In the genomic region with DNA sequence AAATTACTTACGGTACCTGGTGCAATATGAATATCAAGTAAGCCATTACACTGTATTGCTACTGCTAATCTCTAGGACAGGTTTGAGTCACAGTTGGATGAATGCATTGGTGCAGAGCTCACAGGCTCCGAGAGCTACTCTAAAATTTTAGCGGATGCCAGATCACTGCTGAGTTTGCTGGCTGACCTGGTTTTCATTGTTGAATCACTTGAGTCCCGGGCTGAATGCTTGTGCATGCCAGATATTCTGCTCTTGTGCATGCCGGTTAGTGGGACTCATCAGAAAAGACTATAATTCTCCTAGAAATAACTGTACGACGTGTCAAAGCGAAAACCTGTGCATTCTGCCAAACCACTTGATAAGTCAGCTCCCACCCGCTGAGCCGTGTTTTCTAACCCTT, we compare ENCODE assay signal across 17 mouse cellular contexts. TPM values are rescaled to one million over a fixed set of nuclear protein-coding genes. Genes with fewer than 3 reads are reported as not detected.
DNase-seq lines count a peak whose midpoint lies in the region; ATAC-seq and TF ChIP-seq lines count a peak whose summit lies in the region.
"Had no signal": no experiment of that assay in that cellular context is flagged by ENCODE, and none has a peak within 500 bp of the region (broad histone marks: within the 10 kb centered on the region; RNA-seq: fewer than 3 reads in every experiment).

No protein-coding gene starts in this region.

- peak; percentile 30 for DNase-seq in embryonic facial prominence, embryonic 14.5 days (ENCODE audit: low spot score)
- DNase-seq in embryonic facial prominence, embryonic 10.5 days (ENCODE audit: low spot score) = no peak
- peak; percentile 34 to 36 for DNase-seq in layer of hippocampus, postnatal 14 days (ENCODE audit: low spot score in 2 of 2)
- no peak for DNase-seq in layer of hippocampus, adult 9-11 months
- DNase-seq in 3134 (ENCODE audit: extremely low read depth, insufficient read length, low spot score) = peak; percentile 29
- DNase-seq in cerebellum, adult 2 months = peak; percentile 75 to 91
- no peak for DNase-seq in adrenal gland, adult 18-20 months (ENCODE audit: low spot score in 2 of 2)
- no peak for DNase-seq in kidney, postnatal 14 days
- DNase-seq: adrenal gland, adult 8-10 months; gastrocnemius, postnatal 36 days; kidney, adult 8-10 months; lung, postnatal 14 days had no signal

- H3K9ac ChIP-seq in embryonic facial prominence, embryonic 14.5 days (ENCODE audit: low read depth, low read length) = no peak overlapping the region
- H3K9ac ChIP-seq: heart, embryonic 13.5 days; hindbrain, embryonic 14.5 days; liver, embryonic 15.5 days had no signal

- H3K4me3 ChIP-seq in embryonic facial prominence, embryonic 14.5 days (ENCODE audit: low read depth, low read length) = no peak overlapping the region
- no peak overlapping the region for H3K4me3 ChIP-seq in embryonic facial prominence, embryonic 10.5 days
- no peak overlapping the region for H3K4me3 ChIP-seq in cerebellum, adult 2 months (replicated peaks; ENCODE audit: insufficient read depth, low read depth, low read length)
- H3K4me3 ChIP-seq: heart, embryonic 13.5 days; layer of hippocampus, adult 2 months; liver, embryonic 15.5 days had no signal

- H3K9me3 ChIP-seq in embryonic facial prominence, embryonic 14.5 days (ENCODE audit: control insufficient read depth, low read length) = no peaks in the 10 kb centered on the region
- H3K9me3 ChIP-seq in embryonic facial prominence, embryonic 10.5 days = no peaks in the 10 kb centered on the region
- H3K9me3 ChIP-seq: heart, embryonic 13.5 days; liver, embryonic 15.5 days had no signal

- no peak for TF ChIP-seq CTCF in cerebellum, adult 2 months (IDR thresholded peaks at IDR 0.05; ENCODE audit: borderline replicate concordance, insufficient read depth, low read depth, low read length)

- H3K4me2 ChIP-seq in embryonic facial prominence, embryonic 14.5 days (ENCODE audit: low read depth, low read length) = no peak overlapping the region
- H3K4me2 ChIP-seq: heart, embryonic 13.5 days; hindbrain, embryonic 14.5 days; liver, embryonic 15.5 days; midbrain, embryonic 11.5 days had no signal

- H3K27me3 ChIP-seq in embryonic facial prominence, embryonic 14.5 days (replicated peaks; ENCODE audit: control insufficient read depth, insufficient read depth, low read length) = no peaks in the 10 kb centered on the region
- H3K27me3 ChIP-seq in embryonic facial prominence, embryonic 10.5 days (replicated peaks; ENCODE audit: low read depth, poor library complexity, severe bottlenecking) = no peaks in the 10 kb centered on the region
- no peaks in the 10 kb centered on the region for H3K27me3 ChIP-seq in cerebellum, adult 2 months (ENCODE audit: control insufficient read depth, insufficient read depth, low read length)
- H3K27me3 ChIP-seq: heart, embryonic 13.5 days; liver, embryonic 15.5 days had no signal

- H3K27ac ChIP-seq in embryonic facial prominence, embryonic 14.5 days (replicated peaks; ENCODE audit: low read depth, low read length) = no peak overlapping the region
- H3K27ac ChIP-seq in embryonic facial prominence, embryonic 10.5 days (replicated peaks) = no peak overlapping the region
- no peak overlapping the region for H3K27ac ChIP-seq in cerebellum, adult 2 months (ENCODE audit: insufficient read depth, low read length)
- H3K27ac ChIP-seq: heart, embryonic 13.5 days; hindbrain, embryonic 14.5 days; liver, embryonic 15.5 days had no signal

- ATAC-seq in embryonic facial prominence, embryonic 14.5 days (ENCODE audit: low read depth) = no peak

- no peaks in the 10 kb centered on the region for H3K36me3 ChIP-seq in embryonic facial prominence, embryonic 14.5 days (ENCODE audit: control insufficient read depth, insufficient read depth, low read length)
- H3K36me3 ChIP-seq in embryonic facial prominence, embryonic 10.5 days (replicated peaks) = no peaks in the 10 kb centered on the region
- H3K36me3 ChIP-seq: heart, embryonic 13.5 days; liver, embryonic 15.5 days had no signal

- no peak for TF ChIP-seq POLR2A in cerebellum, adult 2 months (IDR thresholded peaks at IDR 0.05; ENCODE audit: borderline replicate concordance, insufficient read depth, low read length)

- H3K4me1 ChIP-seq in embryonic facial prominence, embryonic 14.5 days (ENCODE audit: control insufficient read depth, insufficient read depth, low read length) = no peaks in the 10 kb centered on the region
- H3K4me1 ChIP-seq in embryonic facial prominence, embryonic 10.5 days = no peaks in the 10 kb centered on the region
- no peaks in the 10 kb centered on the region for H3K4me1 ChIP-seq in cerebellum, adult 2 months (ENCODE audit: control insufficient read depth, insufficient read depth, low read length)
- H3K4me1 ChIP-seq: heart, embryonic 13.5 days; liver, embryonic 15.5 days had no signal

- WGBS in embryonic facial prominence, embryonic 14.5 days = 70% methylated on average over 10 of the region's 10 CpGs
- 93% methylated on average over 10 of the region's 10 CpGs for WGBS in embryonic facial prominence, embryonic 10.5 days
- 6% methylated on average over 10 of the region's 10 CpGs for WGBS in cerebellum, adult 2 months

RNA-seq across cellular contexts. Expression of gene Btc, which starts 35.9 kb away (rescaled TPM):
- polyA plus RNA-seq in embryonic facial prominence, embryonic 14.5 days (2014; fragmentation: Nextera tagmentation; extraction: Ambion mirVana) = 1.8 and 1.9 TPM in 2 replicates
- polyA plus RNA-seq in embryonic facial prominence, embryonic 10.5 days (2016; fragmentation: Nextera tagmentation; extraction: Ambion mirVana) = 0.14 and 0.16 TPM in 2 replicates
- total RNA-seq in layer of hippocampus, postnatal 14 days (2021) = under 1 TPM; 0.37 to 0.62 TPM
- polyA plus RNA-seq in cerebellum, adult 2 months (2012; rRNA removed) = 0.21 and 0.49 TPM in 2 replicates
- 1 to 10 TPM; 1.0 to 1.8 TPM for total RNA-seq in adrenal gland, adult 18-20 months (2021)
- polyA plus RNA-seq: hindbrain, embryonic 14.5 days had no signal

Comparison
In these comparisons a context has a peak if more than half of its experiments do, and no peak if none do; other contexts are left out.
1. DNase-seq: peak in embryonic facial prominence, embryonic 14.5 days (single experiment), layer of hippocampus, postnatal 14 days (2 of 2), 3134 (single experiment) and cerebellum, adult 2 months (2 of 2); none in embryonic facial prominence, embryonic 10.5 days (single experiment), layer of hippocampus, adult 9-11 months (single experiment), adrenal gland, adult 18-20 months (0 of 2) and kidney, postnatal 14 days (single experiment).